Mouse (Mus musculus) spleen, postnatal 14 days (tissue): ENCODE data around the gene Hist1h4d.
"Not testable (repeated sequence)": the region's sequence is repeated elsewhere in the genome, so short reads cannot be mapped to it uniquely, and the experiment has no call there.

Source experiments
- DNase-seq, 2 experiments: peaks; one replicate each; pipeline ENCODE4 v3.0.0; 2021 to 2022; ENCODE audit warnings: low spot score in 2 of 2

Gene Hist1h4d

DNA sequence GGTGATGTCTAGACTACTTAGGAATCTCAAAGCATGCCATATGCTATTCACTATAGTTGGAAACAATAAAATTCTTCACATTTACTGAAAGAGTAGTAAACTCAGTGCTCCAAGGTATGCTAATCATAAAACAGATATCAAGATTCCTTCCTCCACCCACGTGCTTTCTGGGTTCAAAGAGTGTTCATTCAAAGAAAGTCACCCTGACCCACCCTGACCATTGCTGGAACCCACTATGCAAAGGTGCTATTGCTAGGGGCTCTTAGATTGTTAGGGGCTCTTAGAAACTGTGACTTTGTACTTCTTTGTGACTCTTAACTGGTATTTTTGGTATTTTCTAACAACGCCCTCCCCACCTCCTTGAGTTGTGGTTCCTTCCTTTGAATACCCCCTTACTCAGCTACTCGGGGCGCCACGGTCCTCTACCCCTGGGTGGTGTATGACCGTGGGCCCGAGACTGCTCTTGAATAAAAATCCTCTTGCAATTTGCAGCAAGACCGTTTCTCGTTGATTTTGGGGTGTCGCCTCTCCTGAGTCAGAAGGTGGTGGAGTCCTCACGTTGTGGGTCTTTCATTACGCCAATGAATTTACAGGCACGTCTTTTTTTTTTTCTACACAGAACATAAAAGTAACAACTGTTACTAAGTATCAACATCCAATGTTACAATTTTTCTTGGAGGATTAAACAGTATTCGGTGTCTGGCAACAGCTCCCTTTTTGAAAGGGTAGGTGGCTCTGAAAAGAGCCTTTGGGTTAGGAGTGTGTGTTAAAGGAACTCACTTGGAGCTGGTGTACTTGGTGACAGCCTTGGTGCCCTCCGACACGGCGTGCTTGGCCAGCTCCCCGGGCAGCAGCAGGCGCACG lies 8.1 kb upstream of the Hist1h4d start:
- not testable (repeated sequence) for DNase-seq

DNA sequence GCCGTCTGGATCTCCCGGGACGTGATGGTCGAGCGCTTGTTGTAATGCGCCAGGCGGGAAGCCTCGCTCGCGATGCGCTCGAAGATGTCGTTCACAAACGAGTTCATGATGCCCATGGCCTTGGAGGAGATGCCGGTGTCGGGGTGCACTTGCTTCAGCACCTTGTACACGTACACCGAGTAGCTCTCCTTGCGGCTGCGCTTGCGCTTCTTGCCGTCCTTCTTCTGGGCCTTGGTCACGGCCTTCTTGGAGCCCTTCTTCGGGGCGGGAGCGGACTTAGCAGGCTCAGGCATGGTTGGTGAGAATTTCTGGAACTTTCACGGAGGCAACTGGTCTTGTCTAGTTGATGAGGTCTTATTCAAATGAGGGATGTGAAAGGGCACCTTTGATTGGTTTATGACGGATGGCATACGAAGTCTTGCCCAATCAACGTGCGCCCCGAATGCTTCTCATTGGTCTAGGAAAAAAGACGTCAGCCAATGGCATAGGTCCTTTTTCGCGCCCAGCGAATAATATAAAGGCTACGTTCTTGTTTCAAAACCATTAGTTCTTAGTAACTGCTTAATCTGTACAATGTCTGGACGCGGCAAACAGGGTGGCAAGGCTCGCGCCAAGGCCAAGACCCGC lies 7.4 kb upstream of the Hist1h4d start, which contains the start of the genes Hist1h2bf and Hist1h2ad:
TSS of gene Hist1h2bf (minus strand) at position 299 of the 627 bp plus-strand sequence.
TSS of gene Hist1h2ad (plus strand) at position 484 of the 627 bp plus-strand sequence.
- DNase-seq, result peak; percentile 78 to 85

DNA sequence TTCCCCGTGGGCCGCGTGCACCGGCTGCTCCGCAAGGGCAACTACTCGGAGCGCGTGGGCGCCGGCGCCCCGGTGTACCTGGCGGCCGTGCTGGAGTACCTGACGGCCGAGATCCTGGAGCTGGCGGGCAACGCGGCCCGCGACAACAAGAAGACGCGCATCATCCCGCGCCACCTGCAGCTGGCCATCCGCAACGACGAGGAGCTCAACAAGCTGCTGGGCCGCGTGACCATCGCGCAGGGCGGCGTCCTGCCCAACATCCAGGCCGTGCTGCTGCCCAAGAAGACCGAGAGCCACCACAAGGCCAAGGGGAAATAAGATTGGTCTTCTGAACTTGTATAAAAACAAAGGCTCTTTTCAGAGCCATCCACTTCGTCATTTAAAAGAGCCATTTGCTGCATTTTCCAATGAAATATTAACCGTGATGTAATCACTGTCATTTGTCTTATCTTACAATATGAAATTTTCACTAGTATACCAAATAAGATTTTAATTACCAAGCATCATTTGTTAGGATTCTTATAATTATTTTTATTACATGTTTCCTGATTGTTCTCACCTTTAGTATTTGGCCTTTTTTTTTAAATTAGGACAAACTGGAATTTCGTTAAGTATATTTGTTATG lies 6.7 kb upstream of the Hist1h4d start:
- DNase-seq, result not testable (repeated sequence)

DNA sequence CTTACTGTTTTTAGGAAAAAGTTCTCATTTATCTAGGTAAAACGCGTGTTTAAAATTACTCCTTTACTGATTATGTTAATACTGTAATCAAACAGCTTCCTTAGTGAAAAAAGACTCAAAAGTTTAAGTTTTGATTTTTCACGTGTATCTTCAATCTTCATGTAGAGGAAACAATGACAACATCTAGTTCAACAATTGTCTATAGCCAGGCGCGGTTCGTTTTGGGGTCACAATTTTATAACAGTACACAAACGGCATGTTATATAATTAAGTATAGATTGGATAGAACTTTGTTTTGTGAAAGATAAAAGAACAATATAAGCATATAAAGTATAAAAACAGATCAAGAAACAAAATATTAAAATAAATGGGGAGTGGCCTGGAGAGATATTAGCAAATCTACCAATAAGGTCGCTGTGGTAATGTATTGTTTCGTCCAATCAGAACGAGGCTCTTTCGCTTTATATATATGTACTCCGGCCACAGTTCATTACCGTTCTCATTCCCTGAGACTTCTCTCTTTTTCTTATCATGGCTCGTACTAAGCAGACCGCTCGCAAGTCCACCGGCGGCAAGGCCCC lies 6.0 kb upstream of the Hist1h4d start, which contains the start of gene Hist1h3d:
TSS of gene Hist1h3d (plus strand) at position 493 of the 581 bp plus-strand sequence.
- peak in 1 of 2 experiments; percentile 58 for DNase-seq

DNA sequence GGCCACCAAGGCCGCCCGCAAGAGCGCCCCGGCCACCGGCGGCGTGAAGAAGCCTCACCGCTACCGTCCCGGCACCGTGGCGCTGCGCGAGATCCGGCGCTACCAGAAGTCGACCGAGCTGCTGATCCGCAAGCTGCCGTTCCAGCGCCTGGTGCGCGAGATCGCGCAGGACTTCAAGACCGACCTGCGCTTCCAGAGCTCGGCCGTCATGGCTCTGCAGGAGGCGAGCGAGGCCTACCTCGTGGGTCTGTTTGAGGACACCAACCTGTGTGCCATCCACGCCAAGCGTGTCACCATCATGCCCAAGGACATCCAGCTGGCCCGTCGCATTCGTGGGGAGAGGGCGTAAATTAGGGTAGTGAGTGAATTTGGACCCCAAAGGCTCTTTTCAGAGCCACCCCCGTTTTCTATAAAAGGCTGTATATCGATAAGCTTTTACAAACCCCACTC lies 5.5 kb upstream of the Hist1h4d start:
- not testable (repeated sequence) for DNase-seq

DNA sequence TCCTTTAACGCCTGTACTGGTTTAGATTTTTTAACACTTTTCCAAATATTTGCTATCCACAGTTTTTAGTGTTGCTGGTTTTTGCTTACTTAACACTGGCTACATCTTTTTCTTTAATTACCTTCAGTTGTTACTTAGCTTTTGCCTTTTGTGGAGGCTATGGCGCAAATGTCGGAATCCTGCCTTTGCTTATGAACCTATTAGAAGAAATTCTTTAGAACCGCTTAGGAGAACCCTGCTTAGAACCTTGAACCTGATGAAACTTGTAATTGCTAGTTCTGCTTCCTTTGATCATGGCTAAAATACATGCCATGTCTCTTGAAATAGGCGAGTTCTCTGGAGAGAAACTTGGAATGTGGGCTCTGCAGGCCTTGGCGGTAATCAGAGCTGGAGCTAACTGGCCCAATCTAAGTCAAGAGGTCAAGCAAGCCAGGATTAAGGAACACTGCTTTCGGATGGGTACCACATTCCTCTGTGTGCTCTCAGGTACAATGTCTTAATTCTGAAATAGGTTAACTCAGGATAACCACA lies 5.0 kb upstream of the Hist1h4d start:
- no peak for DNase-seq

DNA sequence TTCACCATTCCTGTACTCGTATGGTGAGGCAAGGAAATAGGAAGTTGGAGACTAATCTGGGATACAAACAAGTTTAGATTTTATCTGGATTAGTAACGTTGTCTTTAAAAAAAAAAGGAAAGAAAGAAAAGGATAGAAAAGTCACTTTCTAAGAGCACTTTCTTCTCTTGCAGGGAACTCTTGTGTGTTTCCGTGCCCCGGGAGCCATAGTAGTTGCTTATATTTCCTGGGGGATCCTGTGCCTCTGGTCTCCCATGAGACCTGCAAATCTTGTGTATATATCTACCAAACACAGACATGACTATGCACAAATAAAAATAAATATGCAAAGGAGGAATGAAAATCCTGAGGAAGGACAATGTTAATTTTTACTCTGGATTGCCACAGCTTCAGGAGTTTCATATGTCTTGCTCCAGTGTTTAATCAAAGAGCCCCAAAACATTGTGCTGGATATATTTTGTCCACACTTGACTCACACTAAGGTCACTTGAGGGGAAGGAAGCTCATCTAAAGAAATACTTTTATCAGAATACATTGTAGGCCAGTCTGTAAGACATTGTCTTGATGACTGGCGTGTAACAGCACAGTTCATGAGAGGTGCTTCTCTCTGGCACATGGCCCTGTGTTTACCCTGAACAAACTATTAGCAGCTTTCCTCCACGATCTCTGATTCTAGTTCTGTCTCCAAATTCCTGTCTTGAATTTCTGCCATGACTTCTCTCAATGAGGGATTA lies 4.3 kb upstream of the Hist1h4d start:
- DNase-seq, result no peak

DNA sequence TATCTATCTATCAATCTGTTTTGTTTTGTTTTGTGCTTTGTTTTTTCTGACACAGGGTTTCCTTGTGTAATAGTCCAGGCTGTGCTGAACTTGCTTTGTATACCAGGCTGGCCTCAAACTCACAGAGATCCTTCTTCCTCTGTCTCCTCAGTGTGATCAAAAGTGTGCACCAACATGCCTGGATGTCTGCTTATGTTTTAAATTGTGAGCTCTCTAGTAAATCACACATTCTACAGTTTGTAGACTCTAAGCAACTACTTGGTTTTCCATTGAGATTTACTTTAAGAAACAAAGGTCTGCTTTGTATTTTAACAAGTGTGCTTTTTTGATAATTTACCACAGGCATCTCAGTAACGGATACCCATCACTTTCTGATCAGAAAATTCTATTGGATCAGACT lies 3.6 kb upstream of the Hist1h4d start:
- no peak for DNase-seq

DNA sequence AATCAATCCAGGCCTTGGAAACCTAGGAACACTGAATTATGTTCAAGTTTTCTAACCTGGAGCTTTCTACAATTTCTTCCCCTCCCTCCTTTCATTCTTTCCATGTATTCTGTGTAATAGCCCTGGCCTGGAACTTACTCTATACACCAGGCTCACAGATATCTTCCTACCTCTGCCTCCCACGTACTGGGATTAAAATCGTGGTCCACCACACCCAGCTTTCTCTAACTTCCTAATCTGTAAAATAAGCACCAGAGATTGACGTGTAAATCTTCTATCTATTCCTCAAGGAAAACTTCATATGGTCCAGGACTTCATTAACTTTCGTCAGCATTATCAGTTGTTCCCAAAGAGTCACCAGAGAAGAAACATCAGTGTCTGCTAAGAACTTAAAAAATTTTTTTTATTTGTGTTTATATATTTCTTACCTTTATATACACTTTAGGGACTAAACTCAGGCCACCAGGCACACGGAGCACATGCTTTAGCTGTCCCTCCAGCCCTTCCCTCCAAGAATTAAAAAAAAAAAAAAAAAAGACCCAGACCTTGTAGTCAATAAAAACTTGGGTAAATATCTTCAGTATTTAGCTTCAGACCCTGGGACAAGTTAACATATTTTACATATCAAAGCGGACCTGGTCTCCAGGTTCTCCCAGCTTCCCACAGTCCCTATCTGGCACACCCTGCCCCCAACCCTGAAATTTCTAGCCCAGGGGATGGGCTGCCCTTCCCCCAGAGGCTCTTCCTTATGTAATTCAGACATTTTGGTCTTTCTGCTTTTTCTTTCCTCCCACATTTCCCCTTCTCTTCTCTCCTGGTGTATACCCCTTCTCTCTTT lies 1.0 kb downstream of the Hist1h4d start:
- DNase-seq, result no peak

DNA sequence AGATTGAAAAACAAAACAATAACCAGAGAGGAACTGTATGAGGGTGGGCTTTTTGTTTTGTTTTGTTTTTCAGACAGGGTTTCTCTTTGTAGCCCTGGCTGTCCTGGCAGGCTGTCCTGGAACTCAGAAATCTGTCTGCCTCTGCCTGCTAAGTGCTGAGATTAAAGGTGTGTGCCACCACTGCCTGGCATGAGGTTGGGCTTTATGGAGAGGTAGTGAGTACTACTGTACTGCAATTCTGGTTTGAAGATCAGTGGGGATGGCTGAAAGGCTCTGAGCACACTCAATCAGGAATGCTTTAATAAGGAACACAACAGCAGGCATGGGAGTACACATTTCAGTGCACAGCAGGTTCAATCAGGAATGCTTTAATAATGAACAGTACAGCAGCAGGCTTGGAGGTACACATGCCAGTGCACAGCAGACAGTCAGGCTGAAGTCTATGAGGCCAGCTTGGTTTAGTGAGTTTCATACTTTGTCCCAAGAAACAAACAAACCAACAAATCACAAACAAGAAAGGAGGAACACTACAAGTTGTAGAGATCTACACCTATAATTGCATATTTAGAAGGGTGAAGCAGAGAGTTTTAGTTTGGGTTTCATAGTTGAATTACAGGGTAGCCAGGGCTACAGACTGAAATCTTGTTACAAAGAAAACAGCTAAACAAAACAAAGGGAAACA lies 2.1 kb downstream of the Hist1h4d start:
- DNase-seq, result no peak

DNA sequence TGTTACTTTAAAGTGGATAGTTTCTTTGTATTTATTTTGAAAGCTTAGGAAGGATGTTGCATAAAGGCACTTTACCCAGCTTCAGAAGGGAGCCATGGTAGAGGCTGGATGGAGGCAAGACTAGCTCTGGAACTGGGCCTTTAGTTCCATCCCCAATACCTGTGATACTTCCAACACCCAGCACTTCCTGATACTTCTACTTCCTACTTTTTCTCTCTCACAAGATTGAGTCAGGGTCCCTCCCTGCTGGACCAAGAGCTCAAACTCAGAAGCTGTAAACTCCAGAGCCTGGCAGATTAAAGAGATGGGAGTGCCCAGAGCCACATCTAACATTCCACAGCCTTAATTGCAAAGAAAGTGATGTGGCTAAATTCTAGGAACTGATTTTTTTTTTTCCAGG lies 2.9 kb downstream of the Hist1h4d start:
- no peak for DNase-seq

DNA sequence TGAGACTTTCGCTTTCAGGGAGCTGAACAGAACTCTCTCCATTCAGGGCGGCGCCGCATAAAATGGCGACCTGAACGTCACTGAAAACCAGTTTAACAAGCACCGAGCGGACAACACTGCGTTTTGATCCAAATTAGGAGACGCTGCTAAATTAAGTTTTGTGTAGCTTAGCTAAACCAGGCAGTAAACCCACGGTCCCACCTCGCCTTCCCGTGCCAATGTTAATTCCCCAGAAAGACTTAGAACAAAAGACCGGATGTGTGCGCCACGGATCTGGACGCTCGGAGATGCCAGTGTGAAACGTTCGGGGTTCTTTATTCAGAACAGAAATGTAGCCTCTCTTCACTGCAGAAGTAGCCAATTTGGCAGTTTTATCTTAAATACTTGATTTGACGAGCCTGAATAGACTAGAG lies 3.6 kb downstream of the Hist1h4d start:
- DNase-seq, result peak; percentile 61 to 75

DNA sequence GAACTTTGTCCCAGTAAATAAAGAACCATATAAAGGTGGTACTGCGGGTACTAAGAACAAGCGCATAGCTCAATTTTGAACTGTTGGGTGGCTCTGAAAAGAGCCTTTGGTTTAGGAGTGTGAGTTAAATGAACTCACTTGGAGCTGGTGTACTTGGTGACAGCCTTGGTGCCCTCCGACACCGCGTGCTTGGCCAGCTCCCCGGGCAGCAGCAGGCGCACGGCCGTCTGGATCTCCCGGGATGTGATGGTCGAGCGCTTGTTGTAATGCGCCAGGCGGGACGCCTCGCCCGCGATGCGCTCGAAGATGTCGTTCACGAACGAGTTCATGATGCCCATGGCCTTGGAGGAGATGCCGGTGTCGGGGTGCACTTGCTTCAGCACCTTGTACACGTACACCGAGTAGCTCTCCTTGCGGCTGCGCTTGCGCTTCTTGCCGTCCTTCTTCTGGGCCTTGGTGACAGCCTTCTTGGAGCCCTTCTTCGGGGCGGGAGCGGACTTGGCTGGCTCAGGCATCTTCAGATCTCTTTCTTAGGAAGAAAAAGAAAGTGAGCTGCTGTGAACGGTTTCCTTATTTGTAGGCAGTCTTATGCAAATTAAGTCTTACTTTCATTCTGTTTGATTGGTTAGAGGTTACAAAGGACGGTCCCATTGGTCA lies 4.2 kb downstream of the Hist1h4d start:
- peak; percentile 66 to 67 for DNase-seq

DNA sequence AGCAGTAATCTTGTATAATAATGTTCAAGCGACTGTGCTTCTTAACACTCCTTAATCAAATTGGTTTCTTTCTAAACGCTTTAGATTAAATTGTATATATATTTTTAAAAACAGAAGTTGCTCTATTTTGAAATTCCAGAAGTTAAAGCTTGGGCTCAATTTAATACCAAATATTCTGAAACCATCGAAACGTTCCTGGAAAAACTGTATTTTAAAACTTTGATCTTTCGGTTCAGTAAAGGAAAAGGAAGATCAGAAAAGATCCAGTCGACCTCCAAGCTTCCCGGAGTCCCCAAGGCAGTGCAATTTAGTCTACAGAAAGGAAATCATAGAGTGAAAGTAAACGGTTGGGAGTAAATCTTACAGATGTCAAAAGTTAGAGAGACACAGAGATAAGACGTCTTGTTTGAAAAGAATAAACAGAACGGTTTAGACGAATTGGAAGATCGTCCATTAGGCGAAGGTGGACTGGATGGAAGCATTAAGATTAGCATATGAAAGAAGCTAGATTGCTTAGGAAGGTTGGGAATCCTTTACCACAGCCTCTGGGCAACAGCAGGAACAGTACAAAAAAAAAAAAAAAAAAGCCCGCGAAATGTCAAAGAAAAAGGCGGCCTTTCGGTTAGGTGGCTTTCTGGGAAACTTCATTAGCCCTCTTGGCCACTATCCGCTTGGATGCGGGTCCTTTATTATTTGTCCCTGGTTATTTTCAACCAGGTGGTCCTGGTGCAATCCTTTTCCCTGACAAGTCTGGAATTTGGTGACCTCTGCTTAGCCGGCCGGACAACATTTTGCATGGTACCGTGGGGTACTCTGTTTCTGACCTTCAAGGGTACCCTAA lies 4.9 kb downstream of the Hist1h4d start:
- no peak for DNase-seq

DNA sequence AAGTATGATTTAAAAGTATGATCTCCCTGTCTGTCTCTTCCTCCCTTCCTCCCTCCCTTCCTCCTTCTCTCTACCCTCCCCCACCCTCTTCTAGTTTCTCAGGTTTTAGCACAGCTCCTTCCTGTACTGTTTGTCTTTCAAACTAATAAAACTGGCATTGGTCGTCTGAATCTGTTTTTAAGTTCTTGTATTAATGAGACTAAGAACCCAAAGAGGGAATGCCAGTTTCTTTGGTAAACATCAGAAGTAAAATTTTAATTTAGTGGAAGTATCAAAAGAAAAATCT lies 5.5 kb downstream of the Hist1h4d start:
- no peak for DNase-seq

DNA sequence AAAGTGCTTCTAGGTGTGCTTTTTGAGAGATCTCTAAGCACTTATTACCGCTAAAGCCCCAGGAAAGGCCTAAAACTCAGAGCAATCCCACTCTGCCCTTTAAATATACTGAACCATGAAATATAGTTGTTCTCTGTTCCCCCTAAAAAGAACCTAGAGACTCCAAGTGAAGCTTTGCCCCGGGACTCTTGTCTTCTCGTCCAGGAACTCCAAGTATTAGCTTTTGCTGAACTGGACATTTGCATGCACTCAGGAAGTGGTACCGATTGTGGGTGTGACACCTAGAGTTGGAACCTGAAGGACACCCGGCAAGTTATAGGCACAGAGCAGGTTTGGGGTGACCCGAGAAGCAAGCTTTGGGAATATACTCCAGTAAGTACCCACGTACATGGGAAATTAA lies 9.8 kb downstream of the Hist1h4d start:
- DNase-seq, result no peak

DNA sequence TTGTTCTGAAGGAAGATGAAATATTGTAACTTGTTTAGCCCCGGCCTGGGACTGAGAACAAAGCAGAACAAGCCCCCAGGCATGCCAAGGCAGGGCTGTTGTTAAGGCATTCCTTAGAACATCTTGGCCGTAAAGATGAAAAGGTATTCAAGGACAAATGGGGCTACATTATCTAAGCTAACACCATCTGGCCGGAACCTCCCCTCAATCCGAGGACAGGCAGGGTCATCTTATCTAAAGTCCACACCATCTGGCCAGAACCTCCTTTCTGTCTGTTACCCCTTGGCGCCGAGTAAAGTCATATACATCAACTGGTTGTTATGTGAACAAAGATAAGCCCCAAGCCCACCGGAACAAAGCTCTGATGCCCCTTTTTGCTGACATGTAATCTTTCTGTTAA lies 10.5 kb downstream of the Hist1h4d start:
- DNase-seq, result not testable (repeated sequence)

DNA sequence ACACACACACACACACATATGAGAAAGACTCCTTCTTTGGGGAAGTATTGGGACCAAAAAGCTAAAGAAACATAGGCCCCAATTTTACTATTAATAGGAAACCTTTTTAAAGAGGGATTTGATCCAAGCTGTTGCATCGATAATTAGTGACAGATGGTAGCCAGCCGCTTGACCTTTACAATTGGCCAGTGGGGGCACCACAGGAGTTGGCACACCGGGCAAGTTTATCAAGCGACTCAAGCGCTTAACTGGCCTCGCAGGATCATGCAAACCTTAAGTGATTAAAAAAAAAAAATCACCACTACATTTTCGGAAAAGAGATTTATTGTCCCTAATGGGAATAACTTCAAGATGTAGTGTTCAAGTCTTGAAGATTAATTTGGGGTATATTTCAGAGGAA lies 11.2 kb downstream of the Hist1h4d start:
- no peak for DNase-seq
